Mouse (Mus musculus) limb, embryonic 13.5 days (tissue): ENCODE results near the gene Gipr. TPM values are rescaled to one million over a fixed set of nuclear protein-coding genes. Genes with fewer than 3 reads are reported as not detected.

Source experiments
- ATAC-seq: fragments of 200-750 bp; cut with Nextera tagmentation; 2 replicates; pipeline ENCODE4 v1.8.0; 2017; ENCODE audit warnings: low read depth, moderate number of reproducible peaks, moderate TSS enrichment; ENCODE audit not compliant: low FRiP score
- H3K27ac ChIP-seq: fragments of 300-500 bp; sonication (generic); 2 replicates; pipeline ENCODE4 v1.5.1; 2015; ENCODE audit warnings: inconsistent platforms, mild to moderate bottlenecking, moderate library complexity
- H3K27me3 ChIP-seq: fragments of 300-500 bp; sonication (generic); 2 replicates; pipeline ENCODE4 v1.6.1; 2015; ENCODE audit warnings: mild to moderate bottlenecking, inconsistent platforms
- H3K36me3 ChIP-seq: fragments of 300-500 bp; sonication (generic); 2 replicates; pipeline ENCODE4 v1.6.1; 2015; ENCODE audit warnings: inconsistent platforms, mild to moderate bottlenecking, moderate library complexity
- H3K4me1 ChIP-seq: fragments of 300-500 bp; sonication (generic); 2 replicates; pipeline ENCODE4 v1.6.1; 2015; ENCODE audit warnings: inconsistent platforms
- H3K4me2 ChIP-seq: fragments of 300-500 bp; sonication (generic); replicated peaks from 2 replicates; pipeline ENCODE4 v1.6.1; 2015; ENCODE audit warnings: inconsistent platforms, mild to moderate bottlenecking, moderate library complexity
- H3K4me3 ChIP-seq: fragments of 300-500 bp; sonication (generic); 2 replicates; pipeline ENCODE4 v1.5.1; 2015; ENCODE audit warnings: moderate library complexity, mild to moderate bottlenecking, inconsistent platforms
- H3K9ac ChIP-seq: fragments of 300-500 bp; sonication (generic); 2 replicates; pipeline ENCODE4 v1.6.1; 2015; ENCODE audit warnings: mild to moderate bottlenecking, inconsistent platforms
- H3K9me3 ChIP-seq: fragments of 300-500 bp; sonication (generic); 2 replicates; pipeline ENCODE4 v1.6.1; 2016; ENCODE audit warnings: inconsistent platforms
- WGBS: fragments of 180-500 bp; shearing (Covaris S2); methylation state at CpG from one replicate; pipeline ENCODE4 v1.1.7; 2015; 5-methylcytosine and 5-hydroxymethylcytosine counted together
- microRNA counts: library from miRNA; unstranded; fragments of <30 nt; microRNA quantifications from one replicate; lab custom pipeline; 2016
- microRNA-seq: library from miRNA; unstranded; fragments of <30 nt; microRNA quantifications from one replicate; pipeline ENCODE4, GENCODE M21; 2016
- polyA plus RNA-seq: library from polyadenylated mRNA; unstranded; fragments of >200 nt; fragmentation: Nextera tagmentation; extraction: Ambion mirVana; gene quantifications from 2 replicates; pipeline ENCODE4 v1.2.1, GENCODE M21; 2015

Gipr gene
- polyA plus RNA-seq, 1 experiment from 2014 or later: 0.29 TPM

DNA sequence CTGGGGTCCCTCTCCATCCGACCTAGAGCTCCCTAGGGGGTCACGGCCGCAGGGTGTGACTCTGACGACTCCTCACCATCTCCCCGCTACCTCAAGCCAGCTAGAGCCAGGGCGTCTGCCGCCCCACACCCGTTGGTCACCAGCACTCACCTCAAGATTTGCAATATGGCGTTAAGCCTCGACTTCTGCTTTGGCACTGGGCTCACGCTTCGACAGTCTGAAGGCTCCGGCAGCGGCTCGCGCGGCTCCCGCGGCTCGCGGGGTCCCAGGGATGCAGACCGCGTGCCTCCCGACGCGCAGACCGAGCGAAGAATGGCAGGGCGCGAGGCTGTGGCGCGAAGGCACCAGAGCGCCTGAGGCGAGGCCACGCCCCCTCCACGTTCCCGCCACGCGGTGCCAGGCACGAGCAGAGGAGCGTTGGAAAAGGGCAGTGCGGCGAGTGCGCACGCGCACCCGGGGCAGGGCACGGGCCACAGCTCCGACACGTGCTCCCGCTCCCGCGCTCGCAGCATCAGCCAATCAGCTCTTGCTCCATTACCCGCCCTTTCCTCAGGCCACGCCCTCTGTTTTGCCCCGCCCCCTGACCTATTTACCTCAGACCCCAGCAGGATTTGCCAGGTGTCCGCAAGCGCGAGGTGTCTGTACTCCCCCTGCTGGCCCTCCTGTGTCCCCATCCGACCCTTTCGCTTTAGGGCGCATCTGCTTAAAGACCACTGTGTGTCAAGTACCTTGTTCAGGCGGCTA is 47.7 kb downstream of the Gipr start, which contains the start of gene Gm4969:
TSS of gene Gm4969 (minus strand) at position 341 of the 744 bp plus-strand sequence.
- no peak within 1 kb of the TSS for H3K27ac ChIP-seq
- H3K4me2 ChIP-seq: peak within 1 kb of the TSS; percentile 58
- WGBS: 22% methylated on average over 64 of the region's 64 CpGs
- H3K27me3 ChIP-seq: no peaks in the 10 kb centered on the region
- H3K9me3 ChIP-seq: peaks cover 9% of the 10 kb centered on the region; the same call in 1 of the 2 replicates
- peak; percentile 41; the same call in 1 of the 2 replicates for ATAC-seq
- H3K36me3 ChIP-seq: no peaks in the 10 kb centered on the region
- H3K9ac ChIP-seq: peak within 1 kb of the TSS; percentile 39
- peaks cover 22% of the 10 kb centered on the region for H3K4me1 ChIP-seq
- peak within 1 kb of the TSS; percentile 32 for H3K4me3 ChIP-seq

GRCm38 (mm10) chr7:19109565-19109964 is 56.4 kb downstream of the Gipr start:
- Histone ChIP-seq H3K27me3 (no peaks in the 10 kb centered on the region), H3K4me3 (no peak overlapping the region), H3K9ac (no peak overlapping the region), H3K27ac (no peak overlapping the region), H3K9me3 (no peaks in the 10 kb centered on the region), H3K4me2 (no peak overlapping the region), H3K36me3 (no peaks in the 10 kb centered on the region), H3K4me1 (no peaks in the 10 kb centered on the region)
- ATAC-seq: no peak
- 78% methylated on average over 1 of the region's 1 CpGs for WGBS

GRCm38 (mm10) chr7:19107436-19107835 is 58.5 kb downstream of the Gipr start:
- Histone ChIP-seq H3K27ac (no peak overlapping the region), H3K4me3 (no peak overlapping the region), H3K9me3 (peaks cover 10% of the 10 kb centered on the region), H3K4me2 (no peak overlapping the region), H3K4me1 (no peaks in the 10 kb centered on the region), H3K36me3 (peaks cover 4% of the 10 kb centered on the region; the same call in 1 of the 2 replicates), H3K27me3 (no peaks in the 10 kb centered on the region), H3K9ac (no peak overlapping the region)
- 67% methylated on average over 3 of the region's 3 CpGs for WGBS
- no peak for ATAC-seq

MicroRNAs within 50 kb of the gene (microRNA counts, 519-probe panel; counts per million panel counts)
- microRNA mmu-miR-330 (lab: Ali Mortazavi, UCI): not detected

Small RNA genes lying within 50 kb of the gene (microRNA-seq; reads per million reads assigned to microRNA genes)
- gene Mir330: 179 reads per million, percentile 61 among the genes with 10 or more reads in this experiment

Other genes starting within 250 kb of the Gipr start
- 0.33 and 0.41 TPM in 2 replicates for gene Nova2, start 240.2 kb downstream of the Gipr start, polyA plus RNA-seq
- not detected in 2 replicates for gene Nanos2, start 178.7 kb downstream of the Gipr start, polyA plus RNA-seq
- 5.2 and 6.3 TPM in 2 replicates for gene Mypop, start 174.9 kb downstream of the Gipr start, polyA plus RNA-seq
- gene Irf2bp1, start 162.1 kb downstream of the Gipr start, polyA plus RNA-seq: 26.3 and 26.9 TPM in 2 replicates
- gene Foxa3, start 142.6 kb downstream of the Gipr start, polyA plus RNA-seq: 3.5 and 4.1 TPM in 2 replicates
- 33.6 and 37.8 TPM in 2 replicates for gene Sympk, start 141.8 kb downstream of the Gipr start, polyA plus RNA-seq
- gene Rsph6a, start 111.4 kb downstream of the Gipr start, polyA plus RNA-seq: not detected in 2 replicates
- gene Dmwd, start 89.9 kb downstream of the Gipr start, polyA plus RNA-seq: 16.8 and 17.4 TPM in 2 replicates
- gene Dmpk, start 82.3 kb downstream of the Gipr start, polyA plus RNA-seq: 22.6 and 23.1 TPM in 2 replicates
- gene Six5, start 71.5 kb downstream of the Gipr start, polyA plus RNA-seq: 13.4 and 13.9 TPM in 2 replicates
- gene Gm4969, start 47.8 kb downstream of the Gipr start, polyA plus RNA-seq: 4.2 and 4.3 TPM in 2 replicates
- gene Fbxo46, start 46.3 kb downstream of the Gipr start, polyA plus RNA-seq: 16.8 and 19.1 TPM in 2 replicates
- 17.1 and 18.1 TPM in 2 replicates for gene Qpctl, start 16.8 kb downstream of the Gipr start, polyA plus RNA-seq
- gene Snrpd2, start 16.4 kb downstream of the Gipr start, polyA plus RNA-seq: 146 and 149 TPM in 2 replicates
- 5.2 and 5.5 TPM in 2 replicates for gene Eml2, start 10.3 kb upstream of the Gipr start, polyA plus RNA-seq
- gene Gpr4, start 46.4 kb upstream of the Gipr start, polyA plus RNA-seq: 4.6 and 6.2 TPM in 2 replicates
- 35.2 and 35.7 TPM in 2 replicates for gene Opa3, start 62.2 kb upstream of the Gipr start, polyA plus RNA-seq
- 68.9 and 69.0 TPM in 2 replicates for gene Vasp, start 105.7 kb upstream of the Gipr start, polyA plus RNA-seq
- not detected in 2 replicates for gene Ppm1n, start 113.9 kb upstream of the Gipr start, polyA plus RNA-seq
- 20.2 and 20.9 TPM in 2 replicates for gene Rtn2, start 116.5 kb upstream of the Gipr start, polyA plus RNA-seq
- 0.23 and 0.27 TPM in 2 replicates for gene Fosb, start 143.9 kb upstream of the Gipr start, polyA plus RNA-seq
- gene Ercc1, start 178.7 kb upstream of the Gipr start, polyA plus RNA-seq: 89.1 and 96.4 TPM in 2 replicates
- gene Cd3eap, start 193.4 kb upstream of the Gipr start, polyA plus RNA-seq: 29.9 and 31.8 TPM in 2 replicates
- gene Ppp1r13l, start 193.6 kb upstream of the Gipr start, polyA plus RNA-seq: 9.0 and 9.6 TPM in 2 replicates
- gene Ercc2, start 215.9 kb upstream of the Gipr start, polyA plus RNA-seq: 18.2 and 18.3 TPM in 2 replicates
- 8.3 and 8.6 TPM in 2 replicates for gene Klc3, start 238.0 kb upstream of the Gipr start, polyA plus RNA-seq
- gene Ckm, start 238.6 kb upstream of the Gipr start, polyA plus RNA-seq: 3.2 and 4.7 TPM in 2 replicates